Mouse (Mus musculus): ENCODE measurements around the gene Med15.
A peak's percentile ranks its signal among the peaks of the same experiment; 100 is the strongest.

Med15 gene

GRCm38 (mm10) chr16:17649925-17650605 is 82.6 kb downstream of the Med15 start:
- DNase-seq (ENCODE audit: low read depth, low spot score), result no peak

GRCm38 (mm10) chr16:17647566-17648340 is 84.9 kb downstream of the Med15 start:
- DNase-seq (ENCODE audit: low read depth, low spot score), result no peak

DNA sequence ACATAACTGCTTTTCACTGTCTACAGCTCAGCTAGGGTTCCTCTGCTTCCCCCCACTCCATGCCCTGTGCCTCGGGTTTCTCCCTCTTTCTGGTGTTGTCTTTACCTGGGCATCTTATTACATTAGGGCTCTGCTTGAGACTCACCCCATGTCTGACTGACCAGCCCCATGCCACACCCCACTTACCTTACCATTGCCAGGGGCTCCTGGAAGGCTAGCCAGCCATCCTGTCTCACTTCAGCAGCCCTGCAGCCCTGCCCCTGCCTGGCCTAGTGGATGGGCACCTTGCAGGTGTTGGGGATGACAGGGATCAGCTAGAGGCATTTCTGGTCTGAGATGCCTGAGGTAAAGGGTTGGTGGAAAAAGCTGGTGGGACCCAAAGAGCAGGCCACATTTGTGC is 85.5 kb downstream of the Med15 start:
- no peak for DNase-seq (ENCODE audit: low read depth, low spot score)

- peak; percentile 70 for DNase-seq (ENCODE audit: low read depth, low spot score)
These were observed 86.2 kb downstream of the Med15 start, which contains the start of gene Ccdc74a for GRCm38 (mm10) chr16:17646310-17647114. TSS of gene Ccdc74a (plus strand) at chr16:17646470.

- no peak for DNase-seq (ENCODE audit: low read depth, low spot score)
These were observed 89.2 kb downstream of the Med15 start for GRCm38 (mm10) chr16:17643437-17643990.

GRCm38 (mm10) chr16:17642311-17642710 is 90.4 kb downstream of the Med15 start:
- no peak for DNase-seq (ENCODE audit: low read depth, low spot score)

- DNase-seq (ENCODE audit: low read depth, low spot score), result no peak
These were observed 91.4 kb downstream of the Med15 start for GRCm38 (mm10) chr16:17641301-17641700.

DNA sequence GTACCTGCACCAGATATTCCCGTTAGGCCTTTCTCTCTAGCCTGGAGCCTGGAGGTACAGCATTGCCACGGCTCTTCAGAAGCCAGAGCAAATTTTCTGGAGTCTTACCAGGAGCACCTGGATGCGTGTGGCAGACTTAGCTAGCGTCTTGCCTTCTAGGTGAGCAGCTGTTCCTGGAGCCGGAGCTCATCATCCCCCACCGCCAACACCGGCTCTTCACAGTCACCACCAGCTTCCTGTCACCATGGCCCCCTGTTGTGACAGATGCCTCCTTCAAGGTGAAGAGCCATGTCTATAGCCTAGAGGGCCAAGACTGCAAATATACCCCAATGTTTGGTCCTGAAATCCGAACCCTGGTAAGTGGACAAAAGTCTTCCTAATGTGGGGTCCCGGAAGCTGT is 92.0 kb downstream of the Med15 start:
- DNase-seq (ENCODE audit: low read depth, low spot score), result no peak

DNA sequence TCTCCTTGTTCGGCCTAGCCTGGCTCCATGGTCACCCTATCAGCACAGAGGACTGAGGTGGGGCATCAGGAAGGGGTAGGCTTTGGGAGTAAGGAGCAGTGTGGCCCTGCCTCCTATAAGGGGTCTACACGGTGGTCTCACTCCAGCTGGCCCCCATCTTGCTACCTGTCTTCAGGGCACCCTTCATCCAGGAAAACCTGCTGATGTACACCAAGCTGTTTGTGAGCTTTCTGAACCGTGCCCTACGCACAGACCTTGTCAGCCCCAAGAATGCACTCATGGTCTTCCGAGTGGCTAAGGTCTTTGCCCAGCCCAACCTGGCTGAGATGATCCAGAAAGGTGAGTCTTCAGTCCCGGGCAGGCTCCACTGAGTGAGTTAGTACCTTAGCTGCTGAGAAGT is 92.7 kb downstream of the Med15 start:
- DNase-seq (ENCODE audit: low read depth, low spot score), result no peak

DNA sequence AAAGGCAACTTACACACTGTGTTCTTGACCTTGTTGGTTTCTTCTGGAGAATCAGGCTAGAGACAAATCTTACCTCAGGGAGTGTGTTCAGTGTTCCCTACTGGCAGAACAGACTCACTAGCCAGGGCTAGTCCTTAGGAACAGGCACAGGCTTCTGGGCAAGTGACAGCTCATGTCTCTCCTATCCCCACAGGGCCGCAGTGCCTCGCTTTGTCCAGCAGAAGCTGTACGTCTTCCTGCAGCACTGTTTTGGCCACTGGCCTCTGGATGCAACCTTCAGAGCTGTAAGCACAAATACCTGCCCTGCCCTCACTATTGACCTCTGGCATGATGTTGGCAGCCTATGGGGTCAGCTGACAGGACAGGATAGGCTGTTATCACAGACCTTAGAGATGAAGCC is 93.6 kb downstream of the Med15 start:
- DNase-seq (ENCODE audit: low read depth, low spot score), result no peak

- no peak for DNase-seq (ENCODE audit: low read depth, low spot score)
These were observed 94.6 kb downstream of the Med15 start for GRCm38 (mm10) chr16:17638036-17638628.

DNA sequence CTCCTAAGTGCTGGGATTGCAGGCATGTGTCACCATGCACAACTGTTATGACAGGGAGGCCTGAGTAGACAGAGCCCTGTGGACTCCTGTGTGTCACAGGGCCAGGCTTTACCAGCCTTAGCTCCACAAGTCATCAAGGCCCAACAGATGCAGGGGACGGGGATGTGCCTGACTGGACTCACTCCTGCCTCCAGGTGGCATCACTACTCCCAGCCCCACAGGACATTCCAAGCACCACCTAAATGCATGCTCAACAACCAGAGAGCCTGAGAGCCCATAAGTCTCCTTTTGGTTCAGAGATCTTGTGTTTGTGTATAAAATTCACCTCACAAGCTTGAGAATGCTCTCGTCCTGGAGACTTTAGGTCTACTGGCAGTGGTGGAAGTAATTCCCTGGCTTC is 95.1 kb downstream of the Med15 start:
- DNase-seq (ENCODE audit: low read depth, low spot score), result no peak

GRCm38 (mm10) chr16:17636904-17637303 is 95.8 kb downstream of the Med15 start:
- DNase-seq (ENCODE audit: low read depth, low spot score), result no peak

GRCm38 (mm10) chr16:17633481-17634181 is 99.1 kb downstream of the Med15 start:
- no peak for DNase-seq (ENCODE audit: low read depth, low spot score)

- no peak for DNase-seq (ENCODE audit: low read depth, low spot score)
These were observed 100.1 kb downstream of the Med15 start for GRCm38 (mm10) chr16:17632580-17632979.

- no peak for DNase-seq (ENCODE audit: low read depth, low spot score)
These were observed 106.5 kb downstream of the Med15 start for GRCm38 (mm10) chr16:17626269-17626555.

GRCm38 (mm10) chr16:17625488-17626268 is 107.0 kb downstream of the Med15 start:
- no peak for DNase-seq (ENCODE audit: low read depth, low spot score)

- no peak for DNase-seq (ENCODE audit: low read depth, low spot score)
These were observed 110.8 kb downstream of the Med15 start for GRCm38 (mm10) chr16:17621936-17622335.

- peak; percentile 88 for DNase-seq (ENCODE audit: low read depth, low spot score)
These were observed 113.2 kb downstream of the Med15 start, which contains the start of gene Smpd4 for GRCm38 (mm10) chr16:17619198-17620105. TSS of gene Smpd4 (plus strand) at chr16:17619354.

Data from embryo, embryonic 11.5 days (tissue).